Mouse (Mus musculus) heart, adult 8-10 months (tissue): ENCODE data around the gene Gps1. TPM values are rescaled to one million over a fixed set of nuclear protein-coding genes. Genes with fewer than 3 reads are reported as not detected.
"Not testable (repeated sequence)": the region's sequence is repeated elsewhere in the genome, so short reads cannot be mapped to it uniquely, and the experiment has no call there.

ENCODE experiments used
- DNase-seq: peaks from one replicate; pipeline ENCODE4 v3.0.0; 2022; ENCODE audit warnings: low spot score
- total RNA-seq, 4 experiments: library from RNA; stranded (reverse); gene quantifications; 2 replicates each; pipeline ENCODE4 v1.2.4; 2022

The Gps1 gene
- total RNA-seq, 4 experiments from 2014 or later: 56.3 to 63.8 (median 59.1) TPM

DNA sequence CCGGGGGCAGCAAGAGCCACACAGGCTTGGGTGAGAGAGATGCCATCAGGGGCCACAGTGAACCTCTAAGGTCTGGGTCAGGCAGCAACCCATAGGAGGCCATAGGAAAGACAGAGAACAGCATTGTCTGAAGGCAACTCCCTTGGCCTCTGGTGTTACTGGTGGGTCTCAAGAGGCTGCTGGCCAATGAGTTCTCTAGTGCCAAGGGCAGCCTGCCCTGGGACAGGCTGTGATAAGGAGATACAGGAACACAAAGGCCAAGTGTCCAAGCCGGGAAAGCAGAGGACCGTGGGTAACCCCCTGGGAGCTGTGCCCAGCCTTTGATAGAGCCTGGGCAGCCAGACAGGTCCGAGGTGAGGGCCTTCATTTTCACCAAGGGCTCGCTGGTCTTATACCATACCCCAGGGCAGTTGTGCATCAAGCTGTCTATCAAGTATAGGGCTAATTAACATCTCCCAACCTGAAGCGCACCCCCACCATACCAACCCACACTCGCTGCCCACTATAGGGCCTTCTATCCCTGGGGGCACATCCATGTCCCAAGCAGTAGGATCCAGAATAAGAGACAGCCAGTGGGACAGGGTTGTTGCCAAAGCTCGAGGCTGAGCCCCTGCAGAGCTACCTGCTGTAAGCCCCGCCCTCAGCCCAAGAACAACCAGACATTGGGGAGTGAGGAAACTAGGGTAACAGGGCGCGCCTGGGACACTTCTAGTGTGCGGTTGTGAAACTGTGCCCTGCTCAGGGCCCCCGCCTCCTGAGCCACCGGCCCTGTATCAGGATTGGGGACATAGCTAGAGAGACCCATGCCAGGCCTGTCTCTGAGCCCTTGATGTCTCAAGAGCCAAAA, 37.2 kb downstream of the Gps1 start:
- DNase-seq: no peak

DNA sequence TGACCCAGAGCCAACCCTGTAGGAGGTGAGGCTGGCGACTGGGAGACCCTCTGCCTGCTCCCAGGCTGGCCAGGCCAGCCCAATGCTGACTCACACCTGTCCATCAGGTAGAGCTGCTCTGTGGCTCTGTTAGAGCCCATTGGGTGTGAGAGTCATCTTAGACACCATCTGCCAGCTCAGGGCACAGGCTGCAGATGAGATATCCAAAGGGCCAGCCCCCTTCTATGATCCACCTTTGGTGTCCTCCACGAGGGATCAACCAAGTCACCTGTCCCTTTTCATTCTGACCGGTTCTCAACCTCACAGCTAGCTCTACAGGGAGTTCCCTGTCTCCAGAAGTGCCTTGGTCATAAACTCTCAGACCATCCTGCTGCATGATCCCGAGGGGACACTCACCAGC, 38.2 kb downstream of the Gps1 start:
- no peak for DNase-seq

- no peak for DNase-seq
These were observed 38.9 kb downstream of the Gps1 start for GRCm38 (mm10) chr11:120822831-120823550.

- DNase-seq: peak; percentile 9
These were observed 39.5 kb downstream of the Gps1 start for GRCm38 (mm10) chr11:120823551-120823947.

DNA sequence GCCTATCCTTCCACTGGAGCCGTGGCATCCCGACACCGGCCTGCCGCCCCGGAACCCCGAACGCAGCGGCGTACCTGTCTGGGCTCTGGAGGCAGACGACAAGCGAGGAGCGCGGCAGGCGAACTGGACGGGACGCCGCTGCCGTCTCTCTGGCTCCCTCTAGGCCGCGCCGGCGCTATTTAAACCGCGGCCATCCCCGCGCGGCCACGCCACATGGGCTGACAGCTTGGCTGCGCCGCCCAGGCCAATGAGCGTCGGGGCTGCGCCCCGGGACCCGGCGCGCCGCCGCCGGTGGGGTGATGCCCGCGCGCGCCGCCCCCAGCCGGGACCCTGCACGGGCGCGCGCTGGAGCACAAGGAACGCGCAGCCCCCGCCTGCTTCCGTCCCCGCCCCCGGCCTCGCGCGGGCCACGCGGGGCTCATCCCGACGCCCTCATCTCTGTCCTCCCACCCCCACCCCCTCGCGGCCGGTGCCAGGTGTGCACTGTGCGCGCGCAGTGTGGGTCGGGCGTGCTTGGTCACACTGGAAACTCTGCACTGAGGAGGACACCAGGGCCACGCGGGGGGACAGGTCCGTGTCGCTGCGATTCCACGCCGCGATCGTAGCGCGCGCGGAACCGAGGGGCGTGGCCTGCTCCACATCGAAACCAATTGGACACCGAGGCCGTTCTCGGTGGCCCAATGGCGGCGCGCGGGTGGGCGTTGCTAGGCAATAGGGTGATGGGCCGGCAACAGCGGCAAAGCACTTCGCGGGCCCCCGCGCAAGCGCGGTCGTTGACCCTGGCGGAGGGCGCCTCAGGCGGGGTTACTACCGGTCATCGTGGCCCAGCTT, 40.1 kb downstream of the Gps1 start, which contains the start of gene Fasn:
TSS of gene Fasn (minus strand) at position 592 of the 831 bp plus-strand sequence.
- DNase-seq: peak; percentile 92

DNA sequence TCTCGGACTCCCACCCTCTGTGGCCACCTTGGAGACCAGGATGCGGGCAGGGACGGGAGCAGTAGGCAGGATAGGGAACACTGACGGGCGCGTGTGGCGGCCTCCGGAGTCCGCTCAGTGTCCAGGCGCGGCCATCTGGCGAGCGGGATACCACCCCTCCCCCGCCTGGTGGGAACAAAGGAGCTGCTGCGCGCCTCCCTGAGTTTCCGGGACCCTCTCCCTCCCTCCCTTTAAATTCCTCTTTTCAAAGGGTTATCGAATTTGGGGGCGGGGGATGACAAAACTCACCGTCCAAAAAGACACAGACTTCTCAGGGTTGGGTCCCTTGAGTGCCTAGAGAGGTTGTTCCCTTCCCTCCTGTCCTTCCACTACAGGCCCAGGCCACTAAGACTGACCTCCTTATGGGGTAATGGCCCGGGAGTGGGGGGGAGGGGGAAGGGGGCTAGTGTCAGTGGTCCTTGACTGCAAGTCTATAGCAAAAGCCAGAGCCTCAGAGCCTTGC, 40.8 kb downstream of the Gps1 start:
- DNase-seq: no peak

DNA sequence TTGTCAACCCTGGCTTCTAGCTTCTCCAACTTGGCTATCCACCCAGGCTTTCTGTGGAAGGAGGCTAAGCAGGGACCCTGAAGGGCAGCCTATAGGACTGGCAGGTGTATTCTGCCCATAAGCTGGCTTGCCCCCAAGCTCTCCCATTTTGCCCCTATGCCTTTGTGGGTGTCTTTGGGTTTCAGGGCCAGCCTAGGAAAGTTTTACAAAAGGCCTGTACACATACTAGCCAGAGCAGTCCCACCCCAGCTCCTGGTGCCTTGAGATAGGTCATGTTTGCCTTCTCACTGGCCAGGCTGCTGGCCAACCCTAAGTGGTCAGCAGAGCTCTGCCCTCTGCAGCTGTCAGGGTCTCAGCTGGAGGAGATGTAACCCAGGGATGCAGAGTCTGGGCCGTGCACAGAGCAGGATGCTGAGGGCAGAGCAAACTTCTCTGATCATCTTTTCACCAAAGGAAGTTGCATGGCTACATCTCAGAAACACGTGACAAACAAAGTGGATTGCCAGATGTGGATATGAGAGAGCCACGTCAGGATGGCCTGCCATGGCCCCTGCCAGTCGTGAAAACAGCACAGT, 41.3 kb downstream of the Gps1 start:
- no peak for DNase-seq

- no peak for DNase-seq
These were observed 42.2 kb downstream of the Gps1 start for GRCm38 (mm10) chr11:120826016-120826953.

- DNase-seq: no peak
These were observed 44.3 kb downstream of the Gps1 start for GRCm38 (mm10) chr11:120828416-120828815.

DNA sequence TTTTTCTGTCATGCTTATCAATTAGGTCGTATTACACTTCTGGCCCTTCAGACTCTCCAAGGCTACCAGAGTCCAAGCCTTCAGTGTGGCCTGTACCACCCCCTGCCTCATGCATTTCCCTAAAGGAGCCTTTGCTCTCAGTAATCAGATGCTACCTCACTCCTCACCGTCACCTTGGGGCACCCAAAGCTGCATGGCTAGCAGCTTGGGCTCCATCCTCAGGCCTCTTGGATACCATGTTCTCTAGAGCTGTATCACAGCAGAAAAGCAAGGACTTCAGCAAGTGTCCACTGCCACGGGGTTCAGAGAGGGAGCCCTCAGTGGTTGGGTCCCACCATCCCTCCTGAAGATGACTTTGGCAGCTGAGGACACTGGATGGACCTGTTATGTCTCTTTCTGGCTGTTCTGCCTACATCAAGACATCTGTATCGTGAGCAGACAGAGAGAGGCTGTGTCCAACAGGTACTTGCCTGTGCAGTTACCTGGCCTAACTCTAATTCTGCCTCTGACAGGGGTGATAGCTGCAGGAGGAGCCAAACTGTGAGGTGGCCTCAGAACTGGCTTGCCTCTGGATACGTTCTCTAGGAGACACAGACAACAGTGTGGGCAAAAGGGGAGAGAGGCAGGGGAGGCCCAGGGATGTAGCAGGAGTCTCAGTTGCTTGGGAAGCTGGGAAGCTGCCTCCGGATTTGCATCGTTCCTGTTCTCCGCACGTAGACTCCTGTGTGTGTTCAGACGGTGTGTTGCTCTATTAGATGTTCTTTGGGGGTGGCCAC, 45.9 kb downstream of the Gps1 start:
- DNase-seq: no peak

DNA sequence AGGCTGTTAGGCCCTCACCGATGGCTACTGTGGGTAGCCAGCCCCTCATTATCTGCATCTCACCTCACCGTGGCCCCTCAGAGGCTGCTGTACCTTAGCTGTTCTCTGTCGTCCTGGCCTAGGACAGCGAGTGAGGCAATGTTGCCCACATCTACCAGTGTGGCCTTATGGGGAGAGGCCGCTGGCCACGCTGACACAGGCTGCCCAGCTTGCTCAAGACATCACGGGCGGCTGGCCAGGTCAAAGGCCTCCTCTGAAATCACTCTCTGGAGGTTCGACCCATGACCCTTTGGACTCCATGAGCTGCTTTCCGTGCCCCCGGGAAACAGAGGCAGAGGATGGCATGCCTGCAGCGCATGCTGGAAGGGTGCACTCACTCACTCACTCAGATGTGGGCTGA, 46.6 kb downstream of the Gps1 start:
- DNase-seq: no peak

GRCm38 (mm10) chr11:120831659-120832440, 47.8 kb downstream of the Gps1 start:
- no peak for DNase-seq

DNA sequence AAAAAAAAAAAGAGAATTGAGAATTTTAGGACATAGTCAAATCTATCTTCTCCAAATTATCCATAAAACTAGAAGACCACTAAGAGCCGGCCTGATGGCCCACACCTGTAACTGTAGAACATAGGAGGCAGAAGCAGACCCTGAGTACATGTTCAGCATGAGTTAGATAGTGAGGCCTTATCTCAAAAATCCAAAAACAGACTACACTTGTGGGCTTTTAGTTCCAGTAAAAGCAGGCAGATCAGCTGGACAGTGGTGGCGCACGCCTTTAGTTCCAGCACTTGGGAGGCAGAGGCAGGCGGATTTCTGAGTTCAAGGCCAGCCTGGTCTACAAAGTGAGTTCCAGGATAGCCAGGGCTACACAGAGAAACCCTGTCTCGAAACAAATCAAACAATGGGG, 48.9 kb downstream of the Gps1 start:
- not testable (repeated sequence) for DNase-seq

DNA sequence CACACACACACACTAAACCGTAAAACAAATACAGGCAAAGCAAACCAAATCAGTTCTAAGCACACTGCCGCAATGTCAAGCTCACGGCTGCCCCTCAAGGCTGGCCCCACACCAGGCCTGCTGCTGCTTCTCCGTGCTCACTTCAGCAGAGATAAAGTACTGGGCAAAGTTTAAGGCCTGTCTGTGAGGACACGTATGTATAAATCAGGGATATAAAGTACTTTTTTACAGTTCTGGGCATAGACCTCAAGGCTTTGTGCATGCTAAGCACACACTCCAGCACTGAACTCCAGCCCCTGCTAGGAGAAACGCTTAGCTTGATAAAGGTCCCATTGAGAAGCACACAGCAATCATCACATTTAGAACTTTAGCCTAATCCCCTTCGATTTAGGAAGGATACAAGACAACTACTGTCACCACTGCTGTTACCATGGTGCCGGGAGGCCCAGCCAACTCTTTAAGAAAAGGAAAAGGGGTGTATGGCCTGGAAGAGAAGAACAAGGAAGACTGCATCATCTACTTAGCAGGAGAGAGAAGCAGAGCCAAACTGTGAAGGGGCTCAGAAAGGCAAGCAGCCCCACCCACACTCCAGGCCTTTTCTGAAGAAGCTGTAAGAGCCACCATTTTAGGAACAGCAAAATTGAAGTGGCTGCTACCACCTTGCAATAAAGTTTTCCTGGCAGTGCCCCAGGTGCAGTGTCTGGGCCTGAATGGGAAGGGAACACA, 49.6 kb downstream of the Gps1 start:
- DNase-seq: no peak
